ENCODE assay signal across 10 mouse cellular contexts in genomic region chr7:74341149-74341805, GRCm38 (mm10).
A peak's percentile ranks its signal among the peaks of the same experiment; 100 is the strongest.
DNase-seq lines count a peak whose midpoint lies in the region; ATAC-seq and TF ChIP-seq lines count a peak whose summit lies in the region.
"Had no signal": no experiment of that assay in that cellular context is flagged by ENCODE, and none has a peak within 500 bp of the region (broad histone marks: within the 10 kb centered on the region; RNA-seq: fewer than 3 reads in every experiment).

No protein-coding gene starts in this region.

- DNase-seq in midbrain, embryonic 10.5 days (ENCODE audit: low spot score), result no peak
- no peak for DNase-seq in midbrain, postnatal 0 days (ENCODE audit: low spot score)
- peak; percentile 25 for DNase-seq in embryonic facial prominence, embryonic 11.5 days (ENCODE audit: low spot score)
- DNase-seq in thymus, postnatal 25 days, result peak; percentile 55
- DNase-seq in left cerebral cortex, adult 8-10 months (ENCODE audit: low spot score in 2 of 2), result no peak
- DNase-seq in kidney, adult 2 months, result no peak
- DNase-seq: right cerebral cortex, adult 18-20 months had no signal

- H3K9me3 ChIP-seq in midbrain, embryonic 10.5 days (replicated peaks), result no peaks in the 10 kb centered on the region
- H3K9me3 ChIP-seq in midbrain, postnatal 0 days (ENCODE audit: low read length), result no peaks in the 10 kb centered on the region
- H3K9me3 ChIP-seq in embryonic facial prominence, embryonic 11.5 days (replicated peaks; ENCODE audit: control insufficient read depth, low read length), result no peaks in the 10 kb centered on the region
- H3K9me3 ChIP-seq in limb, embryonic 12.5 days, result no peaks in the 10 kb centered on the region
- H3K9me3 ChIP-seq: forebrain, embryonic 15.5 days had no signal

- peaks cover 11% of the 10 kb centered on the region for H3K4me1 ChIP-seq in midbrain, embryonic 10.5 days
- H3K4me1 ChIP-seq in midbrain, postnatal 0 days (ENCODE audit: insufficient read depth, low read length), result 0 out of 2 replicates have a peak, but pooled peaks cover 4% of the 10 kb centered on the region
- H3K4me1 ChIP-seq in embryonic facial prominence, embryonic 11.5 days (ENCODE audit: control insufficient read depth, insufficient read depth, low read length), result no peaks in the 10 kb centered on the region
- H3K4me1 ChIP-seq in limb, embryonic 12.5 days (replicated peaks), result peaks cover 23% of the 10 kb centered on the region
- H3K4me1 ChIP-seq in kidney, adult 2 months (ENCODE audit: control insufficient read depth, insufficient read depth, low read length), result no peaks in the 10 kb centered on the region
- H3K4me1 ChIP-seq: forebrain, embryonic 15.5 days had no signal

- H3K27me3 ChIP-seq in midbrain, embryonic 10.5 days (ENCODE audit: low read depth, poor library complexity, severe bottlenecking), result no peaks in the 10 kb centered on the region
- no peaks in the 10 kb centered on the region for H3K27me3 ChIP-seq in midbrain, postnatal 0 days (ENCODE audit: insufficient read depth, low read length)
- no peaks in the 10 kb centered on the region for H3K27me3 ChIP-seq in embryonic facial prominence, embryonic 11.5 days (ENCODE audit: control insufficient read depth, insufficient read depth, low read length)
- no peaks in the 10 kb centered on the region for H3K27me3 ChIP-seq in limb, embryonic 12.5 days
- no peaks in the 10 kb centered on the region for H3K27me3 ChIP-seq in kidney, adult 2 months (replicated peaks; ENCODE audit: control insufficient read depth, insufficient read depth, low read length)
- H3K27me3 ChIP-seq: forebrain, embryonic 15.5 days had no signal

- no peak overlapping the region for H3K4me2 ChIP-seq in midbrain, postnatal 0 days (ENCODE audit: low read depth, low read length, poor library complexity, severe bottlenecking)
- no peak overlapping the region for H3K4me2 ChIP-seq in embryonic facial prominence, embryonic 11.5 days (ENCODE audit: low read depth, low read length)
- H3K4me2 ChIP-seq in limb, embryonic 12.5 days, result no peak overlapping the region
- H3K4me2 ChIP-seq: forebrain, embryonic 15.5 days; heart, embryonic 11.5 days had no signal

- 64% methylated on average over 4 of the region's 4 CpGs for WGBS in midbrain, embryonic 10.5 days
- WGBS in midbrain, postnatal 0 days, result 37% methylated on average over 4 of the region's 4 CpGs
- WGBS in embryonic facial prominence, embryonic 11.5 days, result 44% methylated on average over 4 of the region's 4 CpGs
- WGBS in limb, embryonic 12.5 days, result 20% methylated on average over 4 of the region's 4 CpGs
- WGBS in kidney, adult 2 months, result 75% methylated on average over 4 of the region's 4 CpGs

- no peak overlapping the region for H3K4me3 ChIP-seq in midbrain, embryonic 10.5 days
- no peak overlapping the region for H3K4me3 ChIP-seq in midbrain, postnatal 0 days (ENCODE audit: low read depth, low read length)
- H3K4me3 ChIP-seq in embryonic facial prominence, embryonic 11.5 days (ENCODE audit: low read depth, low read length), result no peak overlapping the region
- H3K4me3 ChIP-seq in limb, embryonic 12.5 days (replicated peaks), result no peak overlapping the region
- H3K4me3 ChIP-seq in kidney, adult 2 months (ENCODE audit: insufficient read depth, low read depth, low read length), result no peak overlapping the region
- H3K4me3 ChIP-seq: forebrain, embryonic 15.5 days had no signal

- no peak for TF ChIP-seq POLR2A in kidney, adult 2 months (IDR thresholded peaks at IDR 0.05; ENCODE audit: low read depth, low read length)

- no peak overlapping the region for H3K9ac ChIP-seq in midbrain, postnatal 0 days (replicated peaks; ENCODE audit: low read length, poor library complexity, severe bottlenecking)
- H3K9ac ChIP-seq in embryonic facial prominence, embryonic 11.5 days (replicated peaks; ENCODE audit: low read length), result no peak overlapping the region
- H3K9ac ChIP-seq in limb, embryonic 12.5 days (replicated peaks), result no peak overlapping the region
- H3K9ac ChIP-seq: forebrain, embryonic 15.5 days had no signal

- no peaks in the 10 kb centered on the region for H3K36me3 ChIP-seq in midbrain, embryonic 10.5 days
- no peaks in the 10 kb centered on the region for H3K36me3 ChIP-seq in midbrain, postnatal 0 days (ENCODE audit: insufficient read depth, low read length)
- H3K36me3 ChIP-seq in embryonic facial prominence, embryonic 11.5 days (replicated peaks; ENCODE audit: control insufficient read depth, insufficient read depth, low read depth, low read length), result no peaks in the 10 kb centered on the region
- H3K36me3 ChIP-seq in limb, embryonic 12.5 days, result no peaks in the 10 kb centered on the region
- H3K36me3 ChIP-seq in kidney, adult 2 months (ENCODE audit: control insufficient read depth, insufficient read depth, low read length), result no peaks in the 10 kb centered on the region
- H3K36me3 ChIP-seq: forebrain, embryonic 15.5 days had no signal

- H3K27ac ChIP-seq in midbrain, embryonic 10.5 days (replicated peaks), result peak overlapping the region; percentile 6; the same call in 1 of the 2 replicates
- H3K27ac ChIP-seq in midbrain, postnatal 0 days (ENCODE audit: low read depth, low read length), result no peak overlapping the region
- H3K27ac ChIP-seq in embryonic facial prominence, embryonic 11.5 days (replicated peaks; ENCODE audit: low read depth, low read length), result no peak overlapping the region
- H3K27ac ChIP-seq in limb, embryonic 12.5 days, result 0 out of 2 replicates have a peak overlapping the region, but pooled peaks have one; percentile 23
- no peak overlapping the region for H3K27ac ChIP-seq in kidney, adult 2 months (ENCODE audit: insufficient read depth, low read depth, low read length)
- H3K27ac ChIP-seq: forebrain, embryonic 15.5 days had no signal

- no peak for ATAC-seq in midbrain, postnatal 0 days (ENCODE audit: low FRiP score)
- peak; percentile 45; the same call in 1 of the 2 replicates for ATAC-seq in embryonic facial prominence, embryonic 11.5 days (replicated peaks; ENCODE audit: insufficient number of reproducible peaks, low FRiP score, low TSS enrichment, low read depth)
- ATAC-seq in limb, embryonic 12.5 days (ENCODE audit: insufficient number of reproducible peaks, insufficient read depth, low FRiP score, low TSS enrichment, low read depth), result no peak; the same call in 1 of the 2 replicates
- ATAC-seq: forebrain, embryonic 15.5 days had no signal

- no peak for TF ChIP-seq CTCF in midbrain, postnatal 0 days (IDR thresholded peaks at IDR 0.05)
- no peak for TF ChIP-seq CTCF in kidney, adult 2 months (conservative IDR thresholded peaks at IDR 0.05; ENCODE audit: insufficient read depth, insufficient read length, low read depth, low read length)

Comparison
In these comparisons a context has a peak if more than half of its experiments do, and no peak if none do; other contexts are left out.
1. H3K27ac ChIP-seq: peak in midbrain, embryonic 10.5 days (single experiment) and limb, embryonic 12.5 days (single experiment); none in midbrain, postnatal 0 days (single experiment), embryonic facial prominence, embryonic 11.5 days (single experiment) and kidney, adult 2 months (single experiment).
2. DNase-seq: peak in embryonic facial prominence, embryonic 11.5 days (single experiment) and thymus, postnatal 25 days (single experiment); none in midbrain, embryonic 10.5 days (single experiment), midbrain, postnatal 0 days (single experiment), left cerebral cortex, adult 8-10 months (0 of 2) and kidney, adult 2 months (single experiment).